Mouse (Mus musculus) heart, embryonic 12.5 days (tissue): ENCODE results near the gene Fam198a. TPM values are rescaled to one million over a fixed set of nuclear protein-coding genes. Genes with fewer than 3 reads are reported as not detected.

Experiments used
- ATAC-seq: fragments of 200-750 bp; cut with Nextera tagmentation; 2 replicates; pipeline ENCODE4 v1.8.0; 2017; ENCODE audit warnings: moderate TSS enrichment, moderate library complexity; ENCODE audit not compliant: insufficient number of reproducible peaks, low FRiP score
- H3K27ac ChIP-seq: fragments of 300-500 bp; sonication (generic); 2 replicates; pipeline ENCODE4 v1.5.1; 2016; ENCODE audit warnings: mild to moderate bottlenecking, moderate library complexity; ENCODE audit not compliant: poor library complexity, severe bottlenecking
- H3K27me3 ChIP-seq: fragments of 300-500 bp; sonication (generic); replicated peaks from 2 replicates; pipeline ENCODE4 v1.6.1; 2016; ENCODE audit warnings: mild to moderate bottlenecking, moderate library complexity
- H3K36me3 ChIP-seq: fragments of 300-500 bp; sonication (generic); 2 replicates; pipeline ENCODE4 v1.6.1; 2016; ENCODE audit warnings: mild to moderate bottlenecking, moderate library complexity
- H3K4me1 ChIP-seq: fragments of 300-500 bp; sonication (generic); replicated peaks from 2 replicates; pipeline ENCODE4 v1.6.1; 2016; ENCODE audit warnings: mild to moderate bottlenecking
- H3K4me2 ChIP-seq: fragments of 300-500 bp; sonication (generic); 2 replicates; pipeline ENCODE4 v1.6.1; 2016; ENCODE audit warnings: mild to moderate bottlenecking, moderate library complexity
- H3K4me3 ChIP-seq: fragments of 300-500 bp; sonication (generic); 2 replicates; pipeline ENCODE4 v1.5.1; 2016; ENCODE audit warnings: mild to moderate bottlenecking
- H3K9ac ChIP-seq: fragments of 300-500 bp; sonication (generic); 2 replicates; pipeline ENCODE4 v1.6.1; 2016; ENCODE audit warnings: mild to moderate bottlenecking, moderate library complexity
- H3K9me3 ChIP-seq: fragments of 300-500 bp; sonication (generic); replicated peaks from 2 replicates; pipeline ENCODE4 v1.6.1; 2016; ENCODE audit warnings: mild to moderate bottlenecking, moderate library complexity
- WGBS: fragments of 180-500 bp; shearing (Covaris S2); methylation state at CpG from one replicate; pipeline ENCODE4 v1.1.7; 2016; 5-methylcytosine and 5-hydroxymethylcytosine counted together
- polyA plus RNA-seq: library from polyadenylated mRNA; unstranded; fragments of >200 nt; fragmentation: Nextera tagmentation; extraction: Ambion mirVana; gene quantifications from 2 replicates; pipeline ENCODE4 v1.2.1, GENCODE M21; 2016

Gene Fam198a
- polyA plus RNA-seq, 1 experiment from 2014 or later = 1.00 TPM

DNA sequence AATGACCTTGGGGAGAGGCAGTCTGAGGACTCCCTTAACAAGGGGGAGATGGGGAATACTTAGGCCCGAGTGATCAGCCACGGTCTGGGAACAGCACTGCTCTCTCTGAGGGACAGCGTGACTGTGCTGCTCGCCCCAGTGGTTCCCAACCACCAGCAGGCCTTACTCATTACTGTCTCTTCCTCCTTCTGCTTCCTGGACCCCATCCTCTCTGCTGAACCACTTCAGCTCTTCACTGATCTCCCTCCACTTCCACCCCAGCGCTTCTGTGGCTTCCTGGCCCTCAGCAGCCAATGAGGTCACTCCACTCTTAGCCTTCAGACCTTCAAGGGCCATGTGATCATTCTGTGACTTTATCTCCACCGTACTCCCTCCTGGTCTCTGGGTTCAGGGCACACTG lies 41.2 kb upstream of the Fam198a start:
- H3K27ac ChIP-seq = no peak overlapping the region
- H3K9ac ChIP-seq = no peak overlapping the region
- H3K4me1 ChIP-seq = peaks cover 8% of the 10 kb centered on the region; the same call in 1 of the 2 replicates
- H3K27me3 ChIP-seq = 0 out of 2 replicates have a peak, but pooled peaks cover 9% of the 10 kb centered on the region
- WGBS = 61% methylated on average over 6 of the region's 6 CpGs
- H3K36me3 ChIP-seq = no peaks in the 10 kb centered on the region
- H3K4me3 ChIP-seq = no peak overlapping the region
- H3K9me3 ChIP-seq = no peaks in the 10 kb centered on the region
- H3K4me2 ChIP-seq = no peak overlapping the region
- ATAC-seq = no peak

DNA sequence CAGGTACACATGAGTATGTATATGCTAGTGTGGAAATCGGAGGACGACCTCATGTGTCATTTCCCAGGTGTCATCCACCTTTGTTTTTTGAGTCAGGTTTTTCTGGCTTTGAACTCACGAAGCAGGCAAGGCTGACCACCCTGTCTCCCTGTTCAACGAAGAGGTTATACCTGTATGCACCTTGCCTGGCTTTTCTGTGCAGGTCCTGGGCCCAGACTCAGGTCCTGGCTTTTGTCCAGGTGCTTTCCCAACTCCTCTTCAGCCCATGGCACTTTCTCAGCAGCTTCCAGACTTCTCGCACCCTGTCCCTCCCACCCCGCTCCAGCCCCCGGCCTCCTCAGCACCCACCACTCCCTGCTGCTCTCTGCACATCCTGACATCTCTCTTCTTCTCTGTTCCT lies 39.6 kb upstream of the Fam198a start:
- no peaks in the 10 kb centered on the region for H3K9me3 ChIP-seq
- no peak overlapping the region for H3K4me3 ChIP-seq
- H3K9ac ChIP-seq = no peak overlapping the region
- H3K27ac ChIP-seq = no peak overlapping the region
- no peaks in the 10 kb centered on the region for H3K4me1 ChIP-seq
- whole genome bisulfite sequencing = 84% methylated on average over 7 of the region's 7 CpGs
- H3K27me3 ChIP-seq = 0 out of 2 replicates have a peak, but pooled peaks cover 9% of the 10 kb centered on the region
- H3K36me3 ChIP-seq = no peaks in the 10 kb centered on the region
- H3K4me2 ChIP-seq = no peak overlapping the region
- ATAC-seq = no peak

DNA sequence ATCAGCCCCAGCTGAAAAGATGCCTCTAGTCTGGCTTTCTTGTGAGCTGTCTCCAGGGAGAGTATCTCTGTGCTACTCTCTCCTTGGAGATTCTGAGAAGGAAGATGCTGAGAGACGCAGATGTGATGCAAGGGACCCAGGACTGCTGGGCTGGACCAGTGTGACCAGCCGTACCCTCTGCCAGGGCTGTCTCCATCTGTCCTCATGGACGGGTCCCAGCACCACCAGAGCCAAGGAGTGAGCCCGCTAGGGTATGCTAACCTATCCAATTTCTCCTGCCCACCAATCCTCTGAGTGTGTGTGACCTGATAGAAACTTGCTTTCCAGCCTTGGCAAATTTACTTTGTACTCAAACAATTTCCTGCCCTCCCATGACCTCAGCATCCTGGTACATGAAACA lies 38.0 kb upstream of the Fam198a start:
- ATAC-seq = no peak
- Histone ChIP-seq H3K4me1 (no peaks in the 10 kb centered on the region), H3K36me3 (no peaks in the 10 kb centered on the region), H3K4me3 (no peak overlapping the region), H3K9me3 (no peaks in the 10 kb centered on the region), H3K9ac (no peak overlapping the region), H3K27me3 (0 out of 2 replicates have a peak, but pooled peaks cover 7% of the 10 kb centered on the region), H3K27ac (no peak overlapping the region), H3K4me2 (no peak overlapping the region)
- 80% methylated on average over 4 of the region's 4 CpGs for WGBS

DNA sequence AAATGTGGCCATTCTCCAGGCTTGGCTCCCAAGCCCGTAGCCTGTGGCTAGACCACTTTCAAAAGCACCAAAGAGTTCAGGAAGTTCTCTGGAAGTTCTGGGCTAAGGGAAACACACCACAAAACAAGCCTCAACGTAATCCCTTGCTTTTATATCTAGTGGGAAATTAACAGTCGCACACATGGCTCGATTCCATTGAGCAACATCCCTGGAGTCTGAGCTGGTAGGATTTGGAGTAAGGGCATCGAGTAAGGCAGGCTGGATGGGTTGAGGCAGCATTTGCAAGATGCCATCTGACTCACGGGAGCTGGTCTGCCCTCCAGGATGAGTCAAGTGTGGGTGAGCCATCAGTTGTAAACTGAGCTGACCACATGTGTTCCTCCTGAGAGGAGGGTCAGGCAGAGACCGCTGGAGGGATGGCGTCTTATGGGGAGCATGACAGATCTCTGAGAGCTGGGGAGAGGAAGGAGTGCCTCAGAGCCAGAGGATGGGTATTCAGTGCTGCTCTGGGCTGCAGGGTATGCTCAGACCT lies 36.5 kb upstream of the Fam198a start:
- 76% methylated on average over 8 of the region's 8 CpGs for WGBS
- H3K27ac ChIP-seq = no peak overlapping the region
- no peaks in the 10 kb centered on the region for H3K9me3 ChIP-seq

DNA sequence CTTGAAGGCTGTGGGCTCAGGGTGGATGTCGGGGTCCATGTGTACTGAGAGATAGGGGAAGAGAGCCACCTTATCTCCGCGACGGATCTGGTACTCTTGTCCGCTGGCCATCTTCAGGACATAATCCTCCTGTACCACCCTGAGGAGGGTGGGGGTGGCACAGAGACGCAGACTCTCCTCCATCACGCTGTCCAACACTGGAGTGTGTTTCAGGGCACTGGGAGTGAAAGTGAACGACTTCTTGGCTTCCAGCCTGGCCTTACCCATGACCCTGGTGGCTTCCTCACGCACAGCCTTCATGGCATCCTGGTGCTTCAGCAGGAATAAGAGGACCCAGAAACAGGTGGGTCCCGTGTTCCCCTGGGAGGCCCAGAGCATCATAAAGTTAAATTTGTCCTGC lies 35.7 kb upstream of the Fam198a start:
- WGBS = 81% methylated on average over 10 of the region's 10 CpGs
- Histone ChIP-seq H3K27ac (no peak overlapping the region), H3K9ac (no peak overlapping the region), H3K27me3 (0 out of 2 replicates have a peak, but pooled peaks cover 6% of the 10 kb centered on the region), H3K4me3 (no peak overlapping the region), H3K4me1 (no peaks in the 10 kb centered on the region), H3K4me2 (no peak overlapping the region), H3K36me3 (no peaks in the 10 kb centered on the region), H3K9me3 (no peaks in the 10 kb centered on the region)
- no peak for ATAC-seq

More for the DNA sequence above, 36.5 kb upstream of the Fam198a start:
- Histone ChIP-seq H3K9ac (no peak overlapping the region), H3K4me1 (no peaks in the 10 kb centered on the region), H3K4me2 (no peak overlapping the region), H3K36me3 (no peaks in the 10 kb centered on the region), H3K4me3 (no peak overlapping the region), H3K27me3 (0 out of 2 replicates have a peak, but pooled peaks cover 6% of the 10 kb centered on the region)
- no peak for ATAC-seq

DNA sequence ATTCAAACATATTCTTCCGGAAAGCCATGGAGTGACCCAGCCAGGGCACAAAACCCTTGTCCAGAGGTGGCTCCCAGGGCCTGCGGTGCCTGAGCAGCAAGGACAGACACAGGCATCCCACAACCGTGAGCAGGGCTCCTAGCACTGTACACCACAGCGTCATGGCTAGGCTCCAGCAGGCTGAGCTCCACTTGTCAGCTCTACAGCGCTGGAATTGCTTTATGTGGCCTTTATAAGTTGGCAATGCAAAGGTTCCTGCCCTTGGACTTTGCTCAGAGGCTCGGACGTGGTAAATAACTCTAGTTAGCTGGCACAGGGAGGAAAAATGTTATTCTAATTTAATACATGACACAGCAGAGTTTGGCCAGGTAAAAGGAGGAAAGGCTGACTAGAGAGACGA lies 34.7 kb upstream of the Fam198a start, which contains the start of gene Cyp8b1:
Gene Cyp8b1 (minus strand): TSS at position 204 of the 400 bp plus-strand sequence.
- no peak for ATAC-seq
- H3K9ac ChIP-seq = no peak within 1 kb of the TSS

DNA sequence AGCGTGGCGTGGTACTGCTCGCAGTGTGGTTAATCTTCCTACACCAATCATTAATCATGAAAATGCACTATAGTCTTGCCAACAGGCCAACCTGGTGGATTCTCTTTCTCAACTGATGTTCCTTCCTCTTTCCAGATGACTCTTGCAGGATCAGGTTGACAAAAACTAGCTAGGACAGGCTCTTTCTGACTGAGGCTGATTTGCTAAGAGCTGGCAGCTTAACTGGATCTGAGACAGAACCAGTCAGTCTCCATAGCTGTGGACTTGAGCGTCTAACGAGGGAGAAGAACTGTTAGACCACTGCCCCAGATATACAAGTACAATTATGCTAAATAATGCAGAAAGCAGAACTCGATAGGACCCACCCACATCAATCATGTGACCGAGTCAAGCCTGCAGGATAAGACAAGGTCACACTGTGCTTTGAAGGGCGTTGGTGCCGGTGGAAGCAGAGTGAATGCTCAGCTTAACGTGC lies 31.7 kb upstream of the Fam198a start:
- Histone ChIP-seq H3K4me1 (no peaks in the 10 kb centered on the region), H3K9me3 (no peaks in the 10 kb centered on the region)
- WGBS = 66% methylated on average over 10 of the region's 10 CpGs

More for the DNA sequence above, 34.7 kb upstream of the Fam198a start, which contains the start of gene Cyp8b1:
- Histone ChIP-seq H3K4me3 (no peak within 1 kb of the TSS), H3K9me3 (no peaks in the 10 kb centered on the region), H3K4me2 (no peak within 1 kb of the TSS), H3K27me3 (0 out of 2 replicates have a peak, but pooled peaks cover 6% of the 10 kb centered on the region), H3K27ac (no peak within 1 kb of the TSS), H3K4me1 (no peaks in the 10 kb centered on the region), H3K36me3 (no peaks in the 10 kb centered on the region)
- 72% methylated on average over 8 of the region's 8 CpGs for WGBS

DNA sequence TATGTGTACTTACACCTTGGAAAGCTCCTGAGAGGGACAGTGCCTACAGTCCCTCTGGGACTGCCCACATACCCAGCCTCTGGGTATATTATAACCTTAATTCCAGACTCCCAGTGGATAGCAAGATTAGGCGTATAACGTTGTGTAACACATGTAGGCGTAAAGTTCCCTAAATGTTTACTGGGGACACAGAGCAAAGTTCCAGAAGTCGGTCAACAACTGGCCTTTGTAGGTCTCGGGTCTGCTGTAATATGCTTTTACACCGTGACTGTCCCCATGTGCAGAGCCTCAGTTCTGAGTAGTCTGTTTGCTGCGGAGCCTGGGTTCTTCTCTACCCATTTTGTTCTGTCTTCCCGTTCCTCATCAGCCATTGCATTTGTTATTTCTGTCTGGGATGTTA lies 27.3 kb upstream of the Fam198a start:
- Histone ChIP-seq H3K27me3 (peaks cover 4% of the 10 kb centered on the region; the same call in 1 of the 2 replicates), H3K27ac (no peak overlapping the region), H3K4me1 (peaks cover 3% of the 10 kb centered on the region), H3K4me2 (no peak overlapping the region), H3K36me3 (no peaks in the 10 kb centered on the region), H3K9ac (no peak overlapping the region), H3K9me3 (no peaks in the 10 kb centered on the region), H3K4me3 (no peak overlapping the region)
- no peak for ATAC-seq
- WGBS = 79% methylated on average over 8 of the region's 8 CpGs

More for the DNA sequence above, 31.7 kb upstream of the Fam198a start:
- H3K4me3 ChIP-seq = no peak overlapping the region
- no peak overlapping the region for H3K4me2 ChIP-seq
- ATAC-seq = no peak
- H3K9ac ChIP-seq = no peak overlapping the region
- H3K27me3 ChIP-seq = 0 out of 2 replicates have a peak, but pooled peaks cover under 1% of the 10 kb centered on the region
- no peaks in the 10 kb centered on the region for H3K36me3 ChIP-seq
- no peak overlapping the region for H3K27ac ChIP-seq

DNA sequence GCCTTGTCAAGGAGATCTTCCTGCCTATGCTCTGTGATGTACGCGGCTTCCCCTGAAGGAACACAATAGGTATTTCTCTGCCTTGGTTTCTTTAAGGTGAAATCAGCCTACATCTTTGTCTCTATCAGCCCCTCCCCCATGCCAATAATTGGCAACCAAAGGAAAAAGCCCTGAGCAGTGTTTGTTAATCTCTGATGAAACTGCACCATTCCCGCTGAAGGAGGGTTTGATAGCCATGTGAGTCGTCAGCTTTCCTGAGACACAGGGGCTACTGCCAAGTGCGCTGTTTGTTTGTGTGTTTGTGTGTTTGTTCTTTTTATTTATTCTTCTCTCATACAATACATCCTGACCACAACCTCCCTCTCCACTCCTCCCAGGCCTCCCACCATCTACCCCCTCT lies 26.9 kb upstream of the Fam198a start:
- Histone ChIP-seq H3K9ac (no peak overlapping the region), H3K4me1 (peaks cover 3% of the 10 kb centered on the region), H3K27ac (no peak overlapping the region), H3K4me2 (no peak overlapping the region), H3K4me3 (no peak overlapping the region), H3K9me3 (no peaks in the 10 kb centered on the region), H3K27me3 (peaks cover 4% of the 10 kb centered on the region; the same call in 1 of the 2 replicates), H3K36me3 (no peaks in the 10 kb centered on the region)
- 76% methylated on average over 5 of the region's 5 CpGs for WGBS
- ATAC-seq = no peak

DNA sequence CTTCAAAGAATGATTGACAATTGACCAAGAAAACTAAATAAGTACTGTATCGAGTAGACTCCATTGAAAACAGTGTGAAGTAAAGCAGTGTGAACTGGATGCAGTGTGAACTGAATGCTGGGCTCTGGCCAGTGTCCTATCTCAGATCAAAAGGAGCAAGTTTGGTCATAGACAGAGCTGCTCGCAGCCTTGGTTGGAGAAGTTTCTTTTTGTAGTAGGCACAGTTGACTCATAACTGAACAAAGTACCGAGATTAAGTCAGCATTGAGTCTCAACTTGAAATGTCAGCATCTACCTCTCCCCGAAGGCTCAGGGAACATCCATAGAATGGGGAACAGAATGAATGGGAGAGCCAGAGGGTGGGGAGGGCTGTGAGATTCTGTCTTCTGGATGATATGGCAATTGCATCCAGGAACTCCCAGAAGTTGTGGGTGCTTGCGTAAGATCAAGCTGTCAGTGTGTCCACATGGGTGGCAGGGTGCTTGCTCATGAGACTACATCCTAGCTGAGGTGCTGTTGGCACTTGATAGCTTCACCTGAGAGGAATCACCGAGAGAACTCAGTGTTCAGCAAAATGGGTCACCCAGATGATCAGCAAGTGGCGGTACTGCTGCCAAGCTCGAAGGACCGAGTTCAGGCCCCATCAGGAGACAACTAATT lies 25.8 kb upstream of the Fam198a start:
- Histone ChIP-seq H3K27me3 (peaks cover 4% of the 10 kb centered on the region; the same call in 1 of the 2 replicates), H3K9ac (no peak overlapping the region), H3K4me3 (no peak overlapping the region), H3K9me3 (no peaks in the 10 kb centered on the region), H3K36me3 (no peaks in the 10 kb centered on the region), H3K4me1 (peaks cover 3% of the 10 kb centered on the region), H3K4me2 (no peak overlapping the region), H3K27ac (no peak overlapping the region)
- no peak for ATAC-seq
- 82% methylated on average over 9 of the region's 9 CpGs for WGBS

DNA sequence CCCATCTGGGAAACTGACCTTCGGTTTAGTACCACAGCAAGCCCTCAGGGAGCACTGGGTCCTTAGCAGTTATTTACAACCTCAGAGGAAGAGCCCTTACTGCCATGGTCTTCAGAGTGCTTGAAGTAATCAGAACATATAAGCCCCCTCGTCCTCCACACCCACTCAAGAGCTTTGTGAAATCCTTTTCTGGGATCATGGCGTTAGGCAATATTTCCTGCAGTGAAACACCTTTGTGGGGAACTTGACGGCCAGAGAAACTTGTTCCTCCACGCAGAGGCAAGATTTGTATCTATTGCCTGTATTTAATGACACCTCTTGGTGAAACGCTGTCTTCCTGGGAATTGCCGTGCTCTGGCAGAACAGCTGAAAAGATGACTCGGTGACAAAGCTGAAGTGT lies 24.8 kb upstream of the Fam198a start:
- ATAC-seq = no peak
- Histone ChIP-seq H3K4me2 (no peak overlapping the region), H3K9ac (no peak overlapping the region), H3K36me3 (no peaks in the 10 kb centered on the region), H3K4me1 (peaks cover 3% of the 10 kb centered on the region), H3K27me3 (peaks cover 4% of the 10 kb centered on the region; the same call in 1 of the 2 replicates), H3K27ac (no peak overlapping the region), H3K4me3 (no peak overlapping the region), H3K9me3 (no peaks in the 10 kb centered on the region)
- 60% methylated on average over 8 of the region's 8 CpGs for WGBS
